Mouse (Mus musculus): ENCODE results near the gene Exosc1.

- TF ChIP-seq CTCF (IDR thresholded peaks at IDR 0.05; ENCODE audit: low read depth, low read length) (no peak), POLR2A (IDR thresholded peaks at IDR 0.05; ENCODE audit: borderline replicate concordance, low read depth, low read length) (no peak)
Measured at GRCm38 (mm10) chr19:41881842-41882241, 51.4 kb downstream of the Exosc1 start.
